Mouse (Mus musculus) kidney, postnatal 4 days (tissue): ENCODE measurements around the gene 2410015M20Rik.

Source experiments
- DNase-seq, 2 experiments: peaks; one replicate each; pipeline ENCODE4 v3.0.0; 2021; ENCODE audit warnings: mixed read lengths in 2 of 2

The 2410015M20Rik gene

DNA sequence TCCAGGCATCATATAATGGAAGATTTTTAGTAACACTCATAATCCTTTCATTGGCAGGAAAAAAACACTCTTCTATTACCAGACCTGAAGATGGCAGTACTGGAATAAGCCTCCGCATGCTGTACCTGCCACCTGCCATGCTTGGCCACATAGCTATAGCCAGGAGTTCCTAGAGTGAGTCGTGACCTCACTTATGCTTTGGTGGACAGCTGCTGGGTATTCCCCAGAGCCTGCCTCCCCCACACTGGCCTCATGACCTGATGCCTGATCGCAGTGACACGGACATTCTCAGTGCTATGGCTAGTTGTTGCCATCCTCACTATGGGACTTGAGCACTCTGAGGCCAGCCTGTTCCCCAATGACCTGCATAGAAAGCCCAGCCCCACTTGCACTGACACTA, 39.3 kb downstream of the 2410015M20Rik start:
- DNase-seq, result no peak

DNA sequence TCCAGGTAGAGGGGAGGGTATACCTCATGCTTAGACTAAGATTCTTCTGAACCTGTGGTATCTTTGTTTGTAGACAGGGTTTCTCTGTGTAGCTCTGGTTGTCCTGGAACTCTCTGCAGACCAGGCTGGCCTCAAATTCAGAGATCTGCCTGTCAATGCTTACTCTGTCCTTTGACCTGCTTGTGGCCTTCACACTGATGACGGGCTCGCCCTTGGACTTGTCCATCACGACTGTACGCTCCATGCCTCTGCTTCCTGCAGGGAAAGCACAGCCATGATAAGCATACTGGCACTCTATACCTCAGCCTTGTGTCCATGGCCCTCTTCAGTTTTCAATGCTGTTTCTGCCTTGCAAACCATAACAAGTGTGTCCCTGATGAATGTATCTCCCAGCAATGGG, 42.2 kb downstream of the 2410015M20Rik start:
- DNase-seq, result no peak

DNA sequence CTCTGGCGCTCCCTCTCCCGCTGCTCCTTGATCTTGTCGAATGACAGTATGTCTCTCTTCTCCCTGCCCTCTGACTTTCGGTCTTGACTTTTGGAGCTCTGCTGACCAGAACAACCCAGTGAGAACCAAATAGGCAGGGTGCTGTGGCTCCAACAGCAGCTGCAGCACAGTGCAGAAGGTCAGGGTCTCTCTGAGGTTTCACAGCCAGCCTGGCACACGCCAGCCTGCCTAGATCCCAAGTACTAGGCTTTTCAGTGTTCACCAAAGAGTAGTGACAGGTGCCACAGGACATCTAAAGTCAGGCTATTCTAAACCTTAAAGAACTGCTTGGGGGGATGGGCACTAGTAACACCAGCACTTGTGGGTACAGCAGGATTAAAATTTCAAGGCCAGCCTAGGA, 42.7 kb downstream of the 2410015M20Rik start:
- no peak for DNase-seq

DNA sequence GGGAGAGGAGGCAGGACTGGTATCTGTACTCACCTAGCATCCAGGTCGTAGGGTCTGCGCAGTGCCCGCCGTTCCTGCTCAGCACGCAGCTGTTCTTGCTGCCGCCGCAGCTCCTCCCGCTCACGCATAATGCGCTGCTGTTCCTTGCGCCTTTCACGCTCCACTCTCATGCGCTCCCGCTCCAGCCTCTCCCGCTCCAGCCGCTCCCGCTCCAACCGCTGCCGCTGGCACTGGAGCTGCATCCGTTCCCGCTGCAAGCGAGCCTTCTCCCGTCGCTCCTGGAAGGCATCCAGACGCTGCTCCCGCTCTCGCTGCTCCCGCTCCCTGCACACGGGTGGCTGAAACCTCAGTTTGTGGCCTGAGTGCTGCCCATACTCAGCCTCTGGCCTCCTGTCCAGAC, 43.3 kb downstream of the 2410015M20Rik start:
- DNase-seq, result no peak

DNA sequence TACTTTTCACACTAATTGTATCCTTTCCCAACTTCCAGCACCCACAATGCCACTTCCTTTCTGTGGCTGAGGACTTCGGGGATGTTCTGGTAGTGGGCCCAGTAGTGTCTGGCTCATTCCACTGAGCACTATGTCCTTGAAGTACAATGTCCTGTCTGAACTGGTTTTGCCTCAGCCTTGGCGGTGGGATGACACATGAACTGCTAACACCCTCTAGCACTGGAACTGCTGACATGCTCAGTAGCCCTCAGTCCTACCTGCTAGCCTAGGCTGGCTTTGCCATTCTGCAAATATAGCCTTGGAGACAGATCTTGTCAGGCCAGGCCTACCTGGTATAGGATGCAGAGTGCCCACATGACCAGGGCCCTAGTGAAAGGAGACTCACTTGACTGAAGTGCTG, 47.7 kb downstream of the 2410015M20Rik start:
- DNase-seq, result no peak

DNA sequence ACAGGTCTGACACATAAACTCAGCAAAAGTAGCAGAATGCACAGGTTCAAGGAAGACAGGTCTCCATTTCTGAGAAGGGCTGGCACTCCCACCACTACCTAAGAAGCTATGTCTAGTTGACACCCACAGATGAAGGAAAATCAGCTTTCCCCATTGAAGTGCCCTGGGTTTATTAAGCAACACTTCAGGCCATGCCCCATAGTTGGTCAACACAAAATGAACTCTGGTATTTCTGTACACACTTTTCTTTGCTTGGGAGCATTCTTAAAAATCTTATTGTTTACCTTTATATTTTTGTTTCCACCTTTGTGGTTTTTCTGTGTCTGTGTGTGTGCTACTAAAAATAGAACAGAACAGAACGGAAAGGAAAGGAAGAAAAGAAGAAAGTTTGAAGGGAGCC, 49.4 kb downstream of the 2410015M20Rik start:
- DNase-seq, result no peak

DNA sequence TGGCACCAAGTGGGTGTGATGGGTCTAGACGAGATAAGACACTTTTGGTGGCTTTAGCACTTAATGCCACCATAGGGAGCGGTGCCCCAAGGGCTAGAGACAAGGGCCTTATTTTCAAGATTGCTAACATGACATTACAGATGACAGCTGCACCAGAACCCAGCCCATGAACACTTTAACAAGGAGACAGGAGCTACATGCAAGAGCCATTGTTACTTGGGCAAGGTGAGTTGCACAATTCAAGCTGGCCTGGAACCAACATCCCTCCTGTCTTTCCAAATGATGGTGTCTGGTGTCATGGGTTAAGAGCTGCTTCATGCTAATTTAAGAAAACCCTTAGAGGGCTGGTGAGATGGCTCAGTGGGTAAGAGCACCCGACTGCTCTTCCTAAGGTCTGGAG, 50.2 kb downstream of the 2410015M20Rik start:
- no peak for DNase-seq

DNA sequence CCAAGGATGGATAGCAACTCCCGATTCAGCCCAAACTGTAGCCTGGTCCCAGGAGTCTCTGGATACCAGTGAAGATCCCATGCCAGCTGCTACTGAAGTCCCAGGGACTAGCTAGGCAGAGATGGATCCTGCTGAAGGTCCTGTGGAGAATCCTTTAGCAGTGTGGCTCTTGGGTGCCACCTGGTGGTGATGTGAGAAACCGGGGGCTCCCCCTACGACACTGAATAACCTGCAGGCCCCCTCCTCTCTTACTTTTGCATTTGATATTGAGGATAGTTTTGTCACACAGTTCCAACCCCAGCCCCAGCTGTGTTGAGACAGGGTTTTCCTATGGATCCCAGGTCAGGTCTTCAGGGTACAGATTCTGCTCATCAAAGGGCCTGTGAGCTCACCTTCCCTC, 51.1 kb downstream of the 2410015M20Rik start:
- peak; percentile 81 to 83 for DNase-seq
